Mouse (Mus musculus): ENCODE results near the gene Tbc1d22a. TPM values are rescaled to one million over a fixed set of nuclear protein-coding genes. Genes with fewer than 3 reads are reported as not detected.
A peak's percentile ranks its signal among the peaks of the same experiment; 100 is the strongest.

Gene Tbc1d22a
- polyA plus RNA-seq, 1 experiment from 2014 or later: 10.8 TPM

DNA sequence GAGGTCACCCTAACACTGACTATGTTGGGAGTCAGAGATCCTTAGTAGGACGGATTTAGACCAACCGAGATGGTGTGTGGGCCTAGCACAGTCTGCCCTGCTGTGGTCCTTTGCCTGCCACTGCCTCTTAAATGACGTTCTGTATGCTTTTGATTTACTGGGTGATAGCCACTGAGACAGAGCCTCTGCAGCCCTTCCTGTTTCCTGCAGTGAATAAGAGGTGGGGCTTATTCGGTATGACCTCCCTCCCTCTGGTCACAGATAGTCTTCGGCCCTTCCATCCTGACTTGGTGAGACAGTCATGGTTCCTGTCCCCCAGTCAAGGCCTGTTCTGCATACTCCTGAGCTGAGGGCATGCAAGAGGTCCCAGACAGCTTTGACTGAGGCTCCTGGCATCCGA, 271.6 kb downstream of the Tbc1d22a start:
- peaks cover 11% of the 10 kb centered on the region for H3K4me1 ChIP-seq
- no peak for DNase-seq (ENCODE audit: extremely low spot score, low spot score)
- no peaks in the 10 kb centered on the region for H3K27me3 ChIP-seq (ENCODE audit: poor library complexity, severe bottlenecking)
- no peak overlapping the region for H3K4me3 ChIP-seq
- H3K9me3 ChIP-seq: no peaks in the 10 kb centered on the region
- no peak overlapping the region for H3K27ac ChIP-seq
- no peaks in the 10 kb centered on the region for H3K36me3 ChIP-seq (replicated peaks)
- 76% methylated on average over 6 of the region's 6 CpGs for WGBS

DNA sequence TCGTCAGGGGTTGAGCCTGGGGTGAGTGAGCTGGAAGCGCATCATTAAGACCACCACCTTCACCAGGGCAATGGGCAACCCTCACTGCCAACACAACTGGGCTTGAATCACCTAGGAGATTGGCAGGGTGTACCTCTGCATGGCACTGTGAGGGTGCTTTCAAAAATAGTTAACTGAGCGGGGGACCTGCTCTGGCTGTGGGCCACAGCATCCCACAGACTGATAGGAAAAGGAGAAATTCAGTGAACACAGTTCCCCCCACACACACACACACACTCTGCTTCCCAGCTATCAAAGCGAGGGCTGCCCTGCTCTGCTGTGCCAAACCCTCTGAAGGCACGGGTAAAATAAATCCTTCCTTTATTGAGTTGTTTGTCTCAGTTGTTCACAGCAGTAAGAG, 273.1 kb downstream of the Tbc1d22a start:
- no peaks in the 10 kb centered on the region for H3K9me3 ChIP-seq
- H3K36me3 ChIP-seq (replicated peaks): no peaks in the 10 kb centered on the region
- no peaks in the 10 kb centered on the region for H3K27me3 ChIP-seq (ENCODE audit: poor library complexity, severe bottlenecking)
- DNase-seq (ENCODE audit: extremely low spot score, low spot score): no peak
- no peak overlapping the region for H3K4me3 ChIP-seq
- H3K4me1 ChIP-seq: peaks cover 17% of the 10 kb centered on the region
- H3K27ac ChIP-seq: no peak overlapping the region
- 85% methylated on average over 5 of the region's 5 CpGs for WGBS

DNA sequence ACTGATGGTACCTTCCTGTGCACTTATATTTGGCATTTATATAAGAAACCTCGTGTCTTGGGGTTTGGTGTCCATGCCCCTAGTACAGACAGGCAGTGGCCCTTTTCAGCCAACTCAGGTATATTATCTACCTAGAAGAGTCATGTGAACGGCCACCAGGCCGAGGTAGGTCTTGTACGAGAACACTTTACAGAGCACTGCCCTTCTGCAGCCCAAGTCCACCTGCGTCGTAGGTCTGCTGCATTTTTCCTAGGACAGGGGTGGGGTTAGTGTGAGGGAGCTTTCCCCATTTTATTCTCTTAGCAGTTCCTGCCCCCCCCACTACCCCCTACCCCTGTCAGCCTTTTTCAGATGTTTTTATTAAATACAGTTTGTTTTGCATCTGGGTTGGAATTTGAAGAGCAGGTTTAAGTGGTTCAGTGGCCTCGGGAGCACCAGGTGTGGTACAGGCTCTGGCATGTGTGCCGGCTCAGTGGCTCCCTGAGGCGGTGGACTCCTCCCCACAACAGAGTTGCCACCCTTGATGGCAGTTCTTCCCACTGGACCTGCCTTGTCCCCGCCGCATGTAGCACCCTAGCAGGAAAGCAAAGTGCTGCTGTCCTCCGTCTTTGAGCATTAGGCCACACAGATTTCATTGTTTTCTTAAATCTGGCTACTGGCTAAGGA, 277.3 kb downstream of the Tbc1d22a start:
- Histone ChIP-seq H3K27ac (0 out of 2 replicates have a peak overlapping the region, but pooled peaks have one; percentile 40), H3K4me1 (peaks cover 22% of the 10 kb centered on the region), H3K9me3 (no peaks in the 10 kb centered on the region), H3K36me3 (replicated peaks) (no peaks in the 10 kb centered on the region), H3K4me3 (no peak overlapping the region), H3K27me3 (ENCODE audit: poor library complexity, severe bottlenecking) (no peaks in the 10 kb centered on the region)
- 89% methylated on average over 12 of the region's 12 CpGs for WGBS
- DNase-seq (ENCODE audit: extremely low spot score, low spot score): no peak

DNA sequence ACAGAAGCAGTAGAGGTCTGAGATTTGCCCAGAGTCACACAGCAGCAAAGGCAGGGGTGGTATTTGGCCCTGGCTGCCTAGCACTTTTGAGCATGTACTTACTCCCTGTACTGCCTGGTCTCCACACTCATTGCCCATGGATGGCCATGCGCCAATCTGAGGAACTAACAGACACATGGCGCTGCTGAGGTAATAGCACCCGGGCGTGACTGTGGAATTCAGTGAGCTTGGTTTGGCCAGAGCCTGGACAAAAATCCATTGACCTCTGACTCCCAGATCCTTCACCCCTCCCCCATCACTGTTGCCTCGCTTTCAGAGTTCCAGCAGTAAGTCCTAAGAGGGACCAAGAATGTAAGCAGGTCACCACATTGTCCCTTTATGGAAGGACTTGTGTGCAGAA, 278.4 kb downstream of the Tbc1d22a start:
- no peak overlapping the region for H3K4me3 ChIP-seq
- no peaks in the 10 kb centered on the region for H3K27me3 ChIP-seq (ENCODE audit: poor library complexity, severe bottlenecking)
- 73% methylated on average over 5 of the region's 5 CpGs for WGBS
- H3K36me3 ChIP-seq (replicated peaks): no peaks in the 10 kb centered on the region
- no peaks in the 10 kb centered on the region for H3K9me3 ChIP-seq
- no peak overlapping the region for H3K27ac ChIP-seq
- DNase-seq (ENCODE audit: extremely low spot score, low spot score): no peak
- H3K4me1 ChIP-seq: peaks cover 33% of the 10 kb centered on the region

DNA sequence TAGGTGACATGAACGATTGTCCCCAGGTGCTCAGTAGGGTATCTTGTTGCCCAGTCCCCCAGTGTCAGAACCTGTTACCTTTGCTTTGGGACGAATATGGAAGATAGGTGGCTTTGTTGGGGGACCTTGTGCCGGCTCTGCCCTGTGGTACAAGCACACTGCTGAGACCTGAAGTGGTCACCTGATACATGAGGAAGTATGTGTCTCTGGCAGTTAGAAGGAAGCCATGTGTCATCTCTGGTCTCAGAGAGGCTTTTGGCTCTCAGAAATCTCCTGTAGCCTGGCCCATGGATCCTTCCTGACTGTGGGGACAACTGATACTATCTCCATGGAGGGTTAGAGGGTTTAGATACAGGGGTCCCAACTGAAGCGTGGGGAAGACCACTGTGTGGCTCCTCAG, 281.9 kb downstream of the Tbc1d22a start:
- WGBS: 87% methylated on average over 4 of the region's 4 CpGs
- Histone ChIP-seq H3K27ac (peak overlapping the region; percentile 35; the same call in 1 of the 2 replicates), H3K4me3 (no peak overlapping the region)

DNA sequence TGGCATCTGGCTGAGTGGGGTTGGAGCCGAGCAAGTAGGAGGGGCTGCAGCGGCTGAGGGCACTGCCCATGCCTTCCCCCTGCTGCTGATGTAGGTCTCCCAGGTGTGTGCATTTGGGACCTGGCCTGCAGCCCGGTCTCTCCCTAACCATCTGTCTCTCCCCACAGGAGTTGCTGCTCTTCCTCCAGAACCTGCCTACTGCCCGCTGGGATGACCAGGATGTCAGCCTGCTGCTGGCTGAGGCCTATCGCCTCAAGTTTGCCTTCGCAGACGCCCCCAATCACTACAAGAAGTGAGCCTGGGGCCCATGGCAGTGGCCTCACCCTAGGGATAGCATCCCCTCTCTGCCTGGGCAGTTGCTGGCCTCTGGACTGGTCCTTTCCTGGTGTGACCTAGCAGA, 282.4 kb downstream of the Tbc1d22a start:
- Histone ChIP-seq H3K9me3 (no peaks in the 10 kb centered on the region), H3K27me3 (ENCODE audit: poor library complexity, severe bottlenecking) (no peaks in the 10 kb centered on the region), H3K27ac (peak overlapping the region; percentile 35; the same call in 1 of the 2 replicates), H3K4me1 (peaks cover 24% of the 10 kb centered on the region), H3K36me3 (replicated peaks) (no peaks in the 10 kb centered on the region), H3K4me3 (no peak overlapping the region)
- DNase-seq (ENCODE audit: extremely low spot score, low spot score): no peak
- 89% methylated on average over 7 of the region's 7 CpGs for WGBS

More for the DNA sequence above, 281.9 kb downstream of the Tbc1d22a start:
- H3K36me3 ChIP-seq (replicated peaks): no peaks in the 10 kb centered on the region
- H3K4me1 ChIP-seq: peaks cover 24% of the 10 kb centered on the region
- no peaks in the 10 kb centered on the region for H3K9me3 ChIP-seq
- H3K27me3 ChIP-seq (ENCODE audit: poor library complexity, severe bottlenecking): no peaks in the 10 kb centered on the region
- no peak for DNase-seq (ENCODE audit: extremely low spot score, low spot score)

DNA sequence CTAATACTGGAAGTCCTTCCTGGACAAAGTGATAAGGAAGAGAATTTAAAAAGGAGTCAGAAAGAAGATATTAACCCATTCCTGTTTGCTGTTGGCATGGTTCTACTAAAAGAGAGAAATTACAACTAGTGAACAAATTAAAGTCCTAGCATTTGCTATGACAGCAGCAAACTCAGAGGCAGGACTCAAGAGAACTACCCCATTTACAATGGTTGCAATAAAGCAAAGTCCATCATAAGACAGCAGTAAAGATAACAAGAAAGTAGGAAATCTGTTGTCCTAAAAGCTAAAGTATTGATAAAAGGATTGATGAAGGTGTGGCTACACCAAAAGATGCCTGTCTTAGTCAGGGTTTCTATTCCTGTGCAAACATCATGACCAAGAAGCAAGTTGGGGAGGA, 286.3 kb downstream of the Tbc1d22a start:
- Histone ChIP-seq H3K27ac (no peak overlapping the region), H3K9me3 (no peaks in the 10 kb centered on the region), H3K4me1 (peaks cover 13% of the 10 kb centered on the region), H3K4me3 (no peak overlapping the region), H3K36me3 (replicated peaks) (no peaks in the 10 kb centered on the region), H3K27me3 (ENCODE audit: poor library complexity, severe bottlenecking) (no peaks in the 10 kb centered on the region)
- no peak for DNase-seq (ENCODE audit: extremely low spot score, low spot score)

DNA sequence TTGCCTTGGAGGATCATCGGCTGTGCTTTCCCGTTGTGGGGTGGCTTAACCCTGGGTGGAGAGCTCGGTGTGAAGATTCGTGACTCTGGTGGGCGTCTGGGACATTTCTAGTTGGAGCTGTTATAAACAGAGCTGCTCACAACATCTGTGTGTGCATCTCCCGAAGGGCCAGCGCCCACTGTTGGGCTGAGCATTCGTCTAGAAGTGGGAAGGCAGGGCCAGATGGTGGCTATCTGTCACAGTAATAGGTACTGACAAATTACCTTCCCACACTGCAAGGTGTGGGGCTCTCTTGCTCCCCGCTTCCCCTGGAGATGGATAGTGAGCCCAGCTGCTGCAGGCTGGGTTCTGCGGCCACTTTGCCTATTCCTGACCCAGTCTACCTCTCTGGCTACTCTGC, 289.2 kb downstream of the Tbc1d22a start:
- no peak overlapping the region for H3K4me3 ChIP-seq
- no peak for DNase-seq (ENCODE audit: extremely low spot score, low spot score)
- no peaks in the 10 kb centered on the region for H3K27me3 ChIP-seq (ENCODE audit: poor library complexity, severe bottlenecking)
- no peaks in the 10 kb centered on the region for H3K36me3 ChIP-seq (replicated peaks)
- H3K4me1 ChIP-seq: no peaks in the 10 kb centered on the region
- WGBS: 90% methylated on average over 10 of the region's 10 CpGs
- no peak overlapping the region for H3K27ac ChIP-seq
- no peaks in the 10 kb centered on the region for H3K9me3 ChIP-seq

DNA sequence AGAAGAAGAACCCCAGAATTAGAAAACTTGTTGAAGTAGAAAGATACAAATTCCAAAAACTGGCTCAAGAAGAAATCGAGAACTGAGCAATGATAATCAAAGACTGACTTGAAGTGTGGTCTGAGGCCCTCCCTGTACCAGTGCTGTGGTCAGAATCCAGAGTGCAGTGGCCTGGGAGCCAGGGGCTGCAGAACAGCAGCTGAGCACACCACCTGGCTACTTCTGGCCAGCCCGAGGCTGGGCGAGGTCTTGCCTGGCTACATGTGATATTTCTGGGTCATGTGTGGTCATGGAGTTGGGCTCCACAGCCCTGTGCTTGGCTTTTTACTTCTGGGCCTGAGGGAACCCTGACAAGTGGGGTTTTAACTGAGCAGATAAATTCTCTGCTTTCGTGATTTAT, 292.4 kb downstream of the Tbc1d22a start:
- DNase-seq (ENCODE audit: extremely low spot score, low spot score): no peak
- H3K9me3 ChIP-seq: no peaks in the 10 kb centered on the region
- H3K27me3 ChIP-seq (ENCODE audit: poor library complexity, severe bottlenecking): no peaks in the 10 kb centered on the region
- no peaks in the 10 kb centered on the region for H3K36me3 ChIP-seq (replicated peaks)
- 0 out of 2 replicates have a peak, but pooled peaks cover 5% of the 10 kb centered on the region for H3K4me1 ChIP-seq
- WGBS: 84% methylated on average over 4 of the region's 4 CpGs
- no peak overlapping the region for H3K27ac ChIP-seq
- no peak overlapping the region for H3K4me3 ChIP-seq

DNA sequence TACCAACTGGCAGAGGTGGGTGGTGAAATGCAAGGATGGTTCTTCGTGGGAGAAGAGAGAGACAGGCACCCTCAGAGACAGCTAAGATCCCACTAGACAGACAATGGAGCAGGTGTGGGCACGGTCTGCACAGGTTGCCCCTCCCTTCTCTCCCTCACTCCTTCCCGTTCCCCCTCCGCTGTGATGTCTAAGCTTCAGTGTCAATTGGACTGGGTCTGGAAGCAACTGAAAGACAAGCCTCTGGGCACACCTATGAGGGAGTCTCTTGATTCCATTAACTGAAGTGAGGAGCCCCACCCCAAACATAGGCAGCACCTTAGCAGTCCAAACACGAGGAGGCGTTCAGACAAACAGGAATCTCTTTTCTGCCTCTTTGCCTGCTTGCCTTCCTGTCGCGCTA, 293.3 kb downstream of the Tbc1d22a start:
- WGBS: 87% methylated on average over 8 of the region's 8 CpGs
- no peak for DNase-seq (ENCODE audit: extremely low spot score, low spot score)
- Histone ChIP-seq H3K4me3 (no peak overlapping the region), H3K4me1 (0 out of 2 replicates have a peak, but pooled peaks cover 5% of the 10 kb centered on the region), H3K36me3 (replicated peaks) (no peaks in the 10 kb centered on the region), H3K9me3 (no peaks in the 10 kb centered on the region), H3K27ac (no peak overlapping the region), H3K27me3 (ENCODE audit: poor library complexity, severe bottlenecking) (no peaks in the 10 kb centered on the region)

DNA sequence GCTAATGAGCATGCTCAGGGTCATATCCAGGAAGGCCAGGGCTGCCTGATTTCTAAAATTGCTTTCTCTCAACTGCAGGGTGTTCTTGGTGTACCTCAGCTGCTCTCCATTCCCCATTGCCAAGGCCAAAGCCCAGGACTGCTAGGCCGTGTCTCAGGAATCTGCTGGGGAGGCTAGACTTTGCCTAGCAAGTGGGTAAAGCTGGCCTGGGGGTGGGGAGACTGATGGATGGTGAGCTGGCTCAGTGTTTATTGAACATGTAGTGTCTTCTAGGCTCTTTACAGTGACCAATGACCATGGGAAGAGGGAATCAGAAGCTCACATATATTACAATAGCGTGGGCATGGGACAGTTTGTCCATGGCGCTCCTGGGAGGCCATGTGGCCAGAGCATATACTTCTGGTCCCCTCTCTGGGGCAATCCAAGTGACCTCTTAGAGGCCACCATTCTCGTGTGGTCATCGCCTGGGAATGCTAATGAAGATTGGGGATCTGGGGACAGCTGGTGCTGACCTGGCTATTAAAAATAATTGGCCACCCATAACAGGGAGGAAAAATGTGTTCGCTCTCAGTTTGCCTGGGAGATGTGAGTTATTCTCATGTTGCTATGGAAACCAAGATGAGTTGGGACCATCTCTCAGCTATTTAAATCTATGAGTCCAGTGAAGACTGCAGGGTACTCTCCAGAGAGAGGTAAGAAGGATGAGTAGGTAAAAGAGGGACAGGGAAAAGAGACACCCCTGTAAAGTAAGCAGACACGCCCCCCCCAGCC, 294.3 kb downstream of the Tbc1d22a start:
- no peak for DNase-seq (ENCODE audit: extremely low spot score, low spot score)
- Histone ChIP-seq H3K27ac (peak overlapping the region; percentile 0; the same call in 1 of the 2 replicates), H3K9me3 (no peaks in the 10 kb centered on the region), H3K36me3 (replicated peaks) (no peaks in the 10 kb centered on the region), H3K4me1 (0 out of 2 replicates have a peak, but pooled peaks cover 5% of the 10 kb centered on the region), H3K4me3 (no peak overlapping the region), H3K27me3 (ENCODE audit: poor library complexity, severe bottlenecking) (no peaks in the 10 kb centered on the region)
- WGBS: 79% methylated on average over 7 of the region's 7 CpGs

DNA sequence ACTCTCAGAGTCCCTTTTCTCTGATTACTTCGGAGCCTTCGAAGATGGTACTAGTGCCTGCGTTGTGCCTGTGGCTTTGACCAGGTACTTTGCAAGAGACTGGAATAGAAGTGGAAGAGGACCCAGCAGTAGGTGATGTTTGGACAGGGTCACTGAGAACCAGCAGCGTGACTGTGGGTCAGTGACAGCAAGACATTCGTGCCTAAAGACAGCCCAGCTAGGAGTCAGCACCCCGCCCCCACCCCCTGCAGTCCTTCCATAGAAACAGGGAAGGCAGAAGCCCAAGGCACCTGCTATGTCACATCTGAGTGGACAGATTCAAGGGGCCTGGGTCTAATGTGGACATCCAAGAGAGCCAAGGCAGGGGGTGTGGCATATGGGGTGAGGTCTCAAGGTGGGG, 295.3 kb downstream of the Tbc1d22a start:
- Histone ChIP-seq H3K27me3 (ENCODE audit: poor library complexity, severe bottlenecking) (no peaks in the 10 kb centered on the region), H3K9me3 (no peaks in the 10 kb centered on the region), H3K4me3 (no peak overlapping the region), H3K27ac (no peak overlapping the region), H3K4me1 (0 out of 2 replicates have a peak, but pooled peaks cover 5% of the 10 kb centered on the region), H3K36me3 (replicated peaks) (no peaks in the 10 kb centered on the region)
- no peak for DNase-seq (ENCODE audit: extremely low spot score, low spot score)
- WGBS: 76% methylated on average over 6 of the region's 6 CpGs

DNA sequence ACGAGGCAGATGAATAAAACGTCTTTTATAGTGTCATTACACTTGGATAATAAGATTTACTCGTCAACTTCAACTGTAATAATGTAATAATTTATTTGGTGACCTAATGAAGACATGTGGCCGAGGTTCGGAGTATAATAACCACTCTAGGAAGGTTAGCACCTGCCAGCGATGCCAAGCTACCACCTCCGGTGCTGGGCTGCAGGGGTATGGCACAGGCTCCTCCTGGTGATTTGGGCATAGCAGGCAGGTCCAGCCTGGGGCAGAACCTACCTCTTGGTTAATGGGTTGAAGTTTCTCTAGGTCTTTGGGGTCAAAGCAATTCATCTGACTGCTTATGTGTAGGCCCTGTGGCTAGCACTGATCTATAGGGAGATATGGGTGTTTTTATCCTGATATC, 296.9 kb downstream of the Tbc1d22a start:
- Histone ChIP-seq H3K36me3 (replicated peaks) (no peaks in the 10 kb centered on the region), H3K27me3 (ENCODE audit: poor library complexity, severe bottlenecking) (no peaks in the 10 kb centered on the region), H3K4me3 (no peak overlapping the region), H3K9me3 (no peaks in the 10 kb centered on the region), H3K4me1 (0 out of 2 replicates have a peak, but pooled peaks cover 5% of the 10 kb centered on the region), H3K27ac (no peak overlapping the region)
- DNase-seq (ENCODE audit: extremely low spot score, low spot score): no peak
- 91% methylated on average over 7 of the region's 7 CpGs for WGBS

Data from forebrain, embryonic 10.5 days (tissue).